Mouse (Mus musculus) gastrocnemius, postnatal 36 days (tissue): ENCODE measurements around the gene Ppp1r15a. TPM values are rescaled to one million over a fixed set of nuclear protein-coding genes. Genes with fewer than 3 reads are reported as not detected.
"Not testable (repeated sequence)": the region's sequence is repeated elsewhere in the genome, so short reads cannot be mapped to it uniquely, and the experiment has no call there.

Source experiments
- DNase-seq, 2 experiments: peaks; one replicate each; pipeline ENCODE4 v3.0.0; 2022
- intact Hi-C: fragments of 180-260 bp; cut with DNase I; formaldehyde crosslinking; loops from one replicate; pipeline ENCODE4 v1.15.1; 2025
- total RNA-seq, 2 experiments: library from RNA; stranded (reverse); gene quantifications; 2 replicates each; pipeline ENCODE4 v1.2.3; 2021

The Ppp1r15a gene
- total RNA-seq, 2 experiments from 2014 or later: 22.9 to 25.3 TPM

- intact Hi-C loops: no loop called here
- no peak for DNase-seq
Measured at GRCm38 (mm10) chr7:45553990-45554389, 27.9 kb upstream of the Ppp1r15a start.

DNA sequence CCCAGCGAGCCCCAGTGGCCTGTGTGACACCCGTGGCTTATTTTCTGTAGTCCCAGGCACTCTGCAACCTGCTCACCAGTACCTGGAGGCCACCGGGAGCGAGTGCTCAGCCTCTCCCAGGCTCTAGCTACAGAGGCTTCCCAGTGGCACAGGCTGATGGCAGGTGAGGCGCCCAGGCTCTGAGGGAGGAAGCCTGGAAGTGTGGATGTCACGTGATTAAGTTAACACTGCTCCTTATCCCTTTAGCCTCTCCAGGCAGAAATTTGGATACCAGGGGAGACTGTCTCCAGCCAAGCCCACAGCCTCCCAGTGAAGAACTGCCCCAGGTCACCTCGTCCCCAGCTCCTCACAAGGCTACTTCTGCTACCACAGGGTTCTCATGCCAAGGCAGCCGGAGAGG lies 27.5 kb upstream of the Ppp1r15a start:
- intact Hi-C loops: no loop called here

GRCm38 (mm10) chr7:45551512-45551883 lies 25.4 kb upstream of the Ppp1r15a start:
- no peak for DNase-seq
- intact Hi-C loops: no loop called here

More for the DNA sequence above, 27.5 kb upstream of the Ppp1r15a start:
- no peak for DNase-seq

DNA sequence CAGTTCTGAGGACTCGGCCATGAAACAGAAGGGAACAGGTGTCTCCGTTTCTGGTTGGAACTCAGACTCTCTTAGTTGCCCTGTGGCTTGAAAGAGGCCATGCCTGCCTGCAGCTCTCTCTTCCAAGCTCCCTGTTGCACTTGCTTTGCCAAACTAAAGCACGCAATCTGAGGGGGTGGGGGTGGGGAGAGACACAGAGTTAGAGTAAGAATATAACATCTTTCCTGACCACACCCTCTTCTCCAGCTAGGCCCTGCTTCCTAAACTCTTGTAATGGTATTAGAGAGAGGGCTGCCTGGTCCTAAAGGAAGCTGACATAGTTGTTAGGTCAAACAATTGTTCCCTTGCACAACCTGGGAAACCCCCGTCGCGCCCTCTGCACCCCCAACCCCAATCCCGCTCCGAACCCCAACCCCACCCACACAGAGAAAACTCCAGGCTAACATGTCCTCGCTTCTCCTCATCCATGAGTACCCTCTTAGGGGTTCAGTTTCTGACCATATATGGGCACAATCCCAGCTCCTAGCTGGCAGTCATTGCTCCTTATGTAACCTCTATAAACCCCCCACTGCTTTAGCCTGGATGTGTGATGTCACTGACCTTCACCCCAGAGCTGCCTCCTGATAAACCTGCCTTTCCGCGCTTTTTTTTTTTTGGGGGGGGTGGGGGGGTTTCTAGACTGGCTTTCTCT lies 24.9 kb upstream of the Ppp1r15a start:
- intact Hi-C loops: no loop called here
- DNase-seq: no peak

DNA sequence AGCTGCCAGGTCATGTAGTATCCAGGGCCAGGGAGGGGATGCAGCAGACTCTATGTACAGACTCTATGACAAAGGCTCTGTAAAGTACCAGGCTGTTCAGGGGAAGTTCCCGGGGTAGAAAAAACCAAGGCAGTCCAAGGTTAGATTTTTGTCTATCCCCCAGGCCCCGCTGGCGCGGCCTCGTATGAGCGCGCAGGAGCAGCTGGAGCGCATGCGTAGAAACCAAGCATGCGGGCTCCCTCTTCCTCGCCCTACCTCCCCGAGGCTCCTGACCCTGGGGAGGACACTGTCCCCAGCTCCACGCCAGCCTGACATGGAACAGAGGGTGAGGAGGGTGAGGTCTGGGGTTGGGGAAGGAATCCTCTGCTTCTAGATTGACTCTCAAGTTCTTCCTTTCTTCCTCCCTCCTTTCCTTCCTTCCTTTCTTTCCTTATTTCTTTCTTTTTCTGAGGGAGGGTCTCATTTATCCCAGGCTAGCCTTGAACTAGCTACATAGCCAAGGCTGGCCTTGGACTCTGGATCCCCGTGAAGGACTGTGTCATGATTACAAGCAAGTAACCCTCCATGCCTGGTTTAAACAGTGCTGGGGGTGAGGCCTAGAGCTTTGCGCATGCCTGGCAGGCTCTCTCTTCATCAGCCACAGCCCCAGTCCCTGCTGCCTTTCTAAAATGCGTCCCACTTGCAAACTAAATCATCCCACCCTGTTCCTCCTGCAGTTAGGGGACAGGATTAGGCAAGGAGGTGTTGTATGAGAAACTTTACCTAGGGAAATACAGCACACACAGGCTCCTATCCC lies 23.8 kb upstream of the Ppp1r15a start:
- no peak for DNase-seq
- intact Hi-C loops: no loop called here

DNA sequence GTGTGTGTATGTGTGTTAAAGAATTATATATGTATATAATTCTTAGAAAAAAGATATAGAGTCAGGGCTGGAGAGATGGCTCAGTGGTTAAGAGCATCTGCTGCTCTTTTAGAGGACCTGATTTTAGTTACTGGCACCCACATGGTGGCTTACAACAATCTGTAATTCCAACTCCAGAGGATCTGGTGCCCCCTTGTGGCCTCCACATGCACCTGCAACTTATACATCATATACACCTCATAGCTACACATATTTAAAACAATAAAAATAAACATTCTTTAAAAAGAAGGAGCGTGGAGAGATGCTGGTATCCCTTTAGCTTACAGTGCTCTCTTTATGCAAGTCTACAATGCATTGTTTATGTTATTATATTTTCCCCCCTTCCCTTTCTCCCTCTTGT lies 18.5 kb upstream of the Ppp1r15a start:
- intact Hi-C loops: no loop called here
- DNase-seq: no peak

GRCm38 (mm10) chr7:45540213-45540612 lies 14.1 kb upstream of the Ppp1r15a start:
- no peak for DNase-seq
- intact Hi-C loops: no loop called here

GRCm38 (mm10) chr7:45539095-45539494 lies 13.0 kb upstream of the Ppp1r15a start:
- intact Hi-C loops: no loop called here
- no peak for DNase-seq

DNA sequence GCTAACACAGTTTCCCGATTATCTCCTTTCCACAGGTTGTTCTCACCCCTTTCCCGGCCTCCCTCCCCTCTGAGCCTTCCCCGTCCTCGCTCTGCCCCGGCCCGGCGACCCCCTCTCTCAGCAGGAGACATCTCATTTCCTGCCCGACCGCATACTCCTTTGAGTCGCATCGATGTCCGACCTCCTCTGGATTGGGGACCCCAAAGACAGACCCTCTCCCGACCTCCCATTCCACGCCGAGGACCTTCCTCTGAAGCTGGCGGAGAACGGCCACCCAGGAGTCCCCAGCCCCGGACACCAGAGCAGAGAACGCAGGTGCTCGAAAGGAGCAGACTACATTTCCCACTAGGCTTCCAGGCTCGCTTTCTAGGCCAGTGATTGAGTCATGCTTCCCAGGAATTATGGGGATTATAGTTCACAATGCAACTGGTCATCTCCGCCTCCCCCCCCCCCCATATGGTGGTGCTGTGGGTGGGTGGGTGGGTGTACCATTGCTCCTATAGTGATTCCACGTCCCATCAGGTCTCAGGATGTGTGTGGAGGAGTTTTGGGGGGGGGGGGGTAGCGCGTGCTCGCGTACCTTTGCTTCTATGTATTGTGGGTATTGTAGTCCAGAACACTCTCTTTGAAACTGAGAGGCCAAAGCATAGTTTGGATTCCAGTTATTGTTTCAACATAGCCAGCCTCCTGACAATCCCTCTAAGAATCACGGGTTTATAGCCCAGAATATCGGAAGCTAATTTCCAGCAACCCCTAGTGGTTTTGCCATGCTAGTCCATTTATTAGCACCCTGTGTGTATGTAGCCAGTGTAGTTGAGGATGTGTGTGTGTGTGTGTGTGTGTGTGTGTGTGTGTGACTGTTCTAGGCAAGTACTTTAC lies 12.3 kb upstream of the Ppp1r15a start:
- DNase-seq: no peak
- intact Hi-C loops: no loop called here

DNA sequence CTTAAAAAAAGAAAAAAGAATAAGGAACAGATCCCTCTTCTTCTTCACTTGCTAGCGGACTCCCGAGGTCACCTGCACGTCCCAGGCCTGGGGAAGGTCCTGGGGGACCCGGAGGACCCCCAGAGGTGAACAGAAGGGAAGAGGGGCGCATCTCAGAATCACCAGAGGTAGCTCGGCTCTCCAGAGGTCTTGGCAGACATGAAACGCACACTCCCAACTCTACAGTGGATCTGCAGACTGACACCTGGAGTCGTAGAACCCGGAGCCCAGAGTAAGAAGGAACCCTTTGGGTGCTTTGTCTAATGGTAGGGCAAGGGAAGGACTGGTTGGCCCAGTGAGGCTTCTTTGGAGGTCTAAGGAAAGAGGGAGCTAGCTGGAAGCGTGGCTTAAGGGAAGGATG lies 11.5 kb upstream of the Ppp1r15a start:
- no peak for DNase-seq
- intact Hi-C loops: no loop called here

GRCm38 (mm10) chr7:45535676-45536075 lies 9.6 kb upstream of the Ppp1r15a start:
- intact Hi-C loops: no loop called here
- no peak for DNase-seq

GRCm38 (mm10) chr7:45530643-45531042 lies 4.6 kb upstream of the Ppp1r15a start:
- intact Hi-C loops: no loop called here
- DNase-seq: no peak

DNA sequence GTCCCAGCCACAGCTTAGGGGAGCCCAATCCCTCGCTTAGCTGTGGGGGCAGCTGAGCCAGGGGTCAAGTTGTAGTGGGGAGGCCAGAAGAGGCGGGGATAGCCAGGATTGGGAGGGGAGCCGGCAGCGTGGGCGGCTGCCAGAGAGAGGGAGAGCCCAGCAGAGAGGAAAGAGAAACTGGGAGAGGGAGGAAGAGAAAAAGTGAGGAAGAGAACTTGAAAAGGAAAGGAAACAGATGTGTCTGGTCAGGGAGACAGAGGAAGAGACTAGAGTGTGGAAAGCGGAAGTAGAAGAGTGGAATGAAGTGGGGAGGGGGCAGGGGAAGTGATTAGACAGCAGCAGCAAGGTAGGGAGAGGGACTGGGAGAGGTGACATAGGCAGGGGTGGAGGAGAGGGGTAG lies 3.4 kb upstream of the Ppp1r15a start:
- DNase-seq: no peak
- intact Hi-C loops: no loop called here

DNA sequence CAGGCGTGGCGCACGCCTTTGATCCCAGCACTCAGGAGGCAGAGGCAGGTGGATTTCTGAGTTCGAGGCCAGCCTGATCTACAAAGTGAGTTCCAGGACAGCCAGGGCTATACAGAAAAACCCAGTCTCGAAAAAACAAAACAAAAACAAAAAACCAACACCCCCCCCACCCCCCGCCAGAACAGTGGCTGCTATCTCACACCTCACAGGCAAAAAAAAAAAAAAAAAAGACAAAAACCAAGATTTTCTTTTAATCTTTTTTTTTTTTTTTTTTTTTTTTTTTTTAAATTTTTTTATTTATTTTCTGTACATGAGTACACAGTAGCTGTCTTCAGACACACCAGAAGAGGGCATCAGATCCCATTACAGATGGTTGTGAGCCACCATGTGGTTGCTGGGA lies 1.1 kb upstream of the Ppp1r15a start:
- DNase-seq, intact Hi-C loops: not testable (repeated sequence)

- intact Hi-C loops: no loop called here
Measured at GRCm38 (mm10) chr7:45526474-45527120, 529 bp upstream of the Ppp1r15a start.

DNA sequence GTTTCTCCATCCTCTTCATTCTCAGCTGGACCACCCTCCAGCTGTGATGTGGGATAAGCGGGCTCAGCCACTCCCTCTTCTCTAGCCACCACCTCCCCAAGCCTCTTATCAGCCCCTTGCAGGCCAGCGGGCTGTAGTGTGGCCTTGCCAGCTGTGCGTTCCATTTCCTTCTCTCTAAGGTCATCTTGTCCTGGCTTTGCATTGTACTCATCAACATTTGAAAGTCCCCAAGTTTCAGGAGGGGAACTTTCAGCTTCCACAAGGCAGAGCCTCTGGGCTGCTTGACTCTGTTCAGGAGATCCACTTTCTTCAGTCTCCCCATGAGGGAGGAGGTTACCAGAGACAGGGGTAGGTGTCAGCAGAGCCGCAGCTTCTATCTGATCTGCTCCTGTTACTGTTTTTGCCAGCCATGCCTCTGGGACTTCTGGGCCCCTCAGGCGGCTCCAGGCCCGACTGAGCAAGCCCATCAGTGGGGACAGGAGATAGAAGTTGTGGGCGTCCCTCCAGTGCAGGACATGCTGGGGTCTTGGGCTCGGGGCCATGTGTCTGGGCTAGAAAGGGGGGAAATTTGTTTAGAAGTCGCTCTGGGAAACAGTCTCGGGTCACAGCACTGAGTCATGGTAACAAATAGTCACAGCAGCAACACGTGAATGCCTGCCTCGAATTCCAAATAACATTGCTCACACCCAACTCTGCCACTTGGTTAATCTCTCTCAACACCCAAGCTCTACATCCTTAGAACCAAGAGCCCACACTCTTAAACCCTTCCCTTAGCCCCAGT lies 1.0 kb downstream of the Ppp1r15a start:
- no peak for DNase-seq
- intact Hi-C loops: no loop called here

More at GRCm38 (mm10) chr7:45526474-45527120, 529 bp upstream of the Ppp1r15a start:
- DNase-seq: no peak

DNA sequence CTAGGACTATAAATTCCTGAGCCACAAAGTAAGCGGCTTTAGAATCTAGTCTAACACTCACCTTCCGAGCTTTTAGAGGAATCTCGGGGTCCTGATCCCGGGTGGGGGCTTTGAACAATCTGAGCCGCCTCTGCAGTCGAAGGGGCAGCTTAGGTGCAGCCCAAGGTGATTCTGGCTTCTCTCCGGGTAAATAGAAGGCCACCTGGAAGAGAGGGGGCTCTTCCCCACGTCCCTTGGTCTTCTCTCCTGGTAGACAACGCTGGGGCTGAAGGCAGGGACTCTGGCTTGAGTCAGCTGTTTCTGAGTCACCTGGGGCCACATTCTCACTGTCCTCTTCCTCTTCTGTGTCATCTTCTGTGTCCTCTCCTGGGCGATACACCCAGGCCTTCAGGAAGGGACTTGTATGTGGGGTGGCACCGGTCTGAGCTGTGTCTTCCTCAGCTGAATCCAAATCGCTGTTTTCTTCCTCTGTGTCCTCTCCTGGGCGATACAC lies 2.3 kb downstream of the Ppp1r15a start:
- intact Hi-C loops: no loop called here
- no peak for DNase-seq

DNA sequence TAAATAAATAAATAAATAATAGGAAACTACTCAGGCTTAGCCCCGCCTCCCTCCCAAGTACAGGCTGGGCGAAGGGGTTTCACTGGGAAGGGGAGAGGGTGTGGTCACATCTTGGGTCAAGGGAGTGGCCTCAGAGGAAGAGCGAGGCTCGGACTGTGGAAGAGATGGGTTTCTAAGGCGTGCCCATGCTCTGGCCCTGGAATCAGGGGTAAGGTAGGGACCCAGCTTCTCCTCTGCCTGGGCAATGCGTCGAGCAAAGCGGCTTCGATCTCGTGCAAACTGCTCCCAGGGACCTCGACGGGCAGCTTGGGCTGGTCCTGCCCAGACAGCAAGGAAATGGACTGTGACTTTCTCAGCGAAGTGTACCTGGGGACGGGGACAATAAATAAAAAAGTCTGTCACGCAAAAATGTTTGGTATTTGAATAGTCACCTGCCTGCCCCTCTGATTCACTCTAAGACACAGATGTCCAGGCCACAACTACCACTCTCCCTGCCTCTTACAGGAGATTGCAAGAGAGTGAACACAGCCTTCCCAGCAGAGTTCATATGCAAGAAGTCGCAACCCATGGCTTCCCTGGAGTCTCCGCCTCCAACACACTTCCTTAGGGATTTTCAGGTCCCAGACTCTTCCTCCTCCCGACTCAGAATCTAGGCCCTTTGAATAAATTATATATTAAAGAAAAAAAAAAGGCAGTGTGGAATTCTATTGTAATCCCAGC lies 3.0 kb downstream of the Ppp1r15a start:
- intact Hi-C loops: no loop called here
- DNase-seq: no peak

- intact Hi-C loops: no loop called here
- DNase-seq: no peak
Measured at GRCm38 (mm10) chr7:45522194-45522752, 3.8 kb downstream of the Ppp1r15a start.
